Mouse (Mus musculus) embryonic facial prominence, embryonic 13.5 days (tissue): ENCODE measurements around the gene Sqor. TPM values are rescaled to one million over a fixed set of nuclear protein-coding genes. Genes with fewer than 3 reads are reported as not detected.

Source experiments
- ATAC-seq: fragments of 200-750 bp; cut with Nextera tagmentation; 2 replicates; pipeline ENCODE4 v1.8.0; 2017; ENCODE audit warnings: low read depth; ENCODE audit not compliant: insufficient number of reproducible peaks, insufficient read depth, low FRiP score, low TSS enrichment
- H3K27ac ChIP-seq: fragments of 300-500 bp; sonication (generic); 2 replicates; pipeline ENCODE4 v1.5.1; 2015; ENCODE audit warnings: moderate library complexity, mild to moderate bottlenecking, inconsistent platforms
- H3K27me3 ChIP-seq: fragments of 300-500 bp; sonication (generic); 2 replicates; pipeline ENCODE4 v1.6.1; 2015; ENCODE audit warnings: mild to moderate bottlenecking, inconsistent platforms
- H3K36me3 ChIP-seq: fragments of 300-500 bp; sonication (generic); 2 replicates; pipeline ENCODE4 v1.6.1; 2015; ENCODE audit warnings: mild to moderate bottlenecking, inconsistent platforms
- H3K4me1 ChIP-seq: fragments of 300-500 bp; sonication (generic); 2 replicates; pipeline ENCODE4 v1.6.1; 2015; ENCODE audit warnings: inconsistent platforms
- H3K4me2 ChIP-seq: fragments of 300-500 bp; sonication (generic); 2 replicates; pipeline ENCODE4 v1.6.1; 2015; ENCODE audit warnings: moderate library complexity, mild to moderate bottlenecking, inconsistent platforms
- H3K4me3 ChIP-seq: fragments of 300-500 bp; sonication (generic); 2 replicates; pipeline ENCODE4 v1.5.1; 2015; ENCODE audit warnings: mild to moderate bottlenecking, inconsistent platforms
- H3K9ac ChIP-seq: fragments of 300-500 bp; sonication (generic); 2 replicates; pipeline ENCODE4 v1.6.1; 2015; ENCODE audit warnings: mild to moderate bottlenecking, inconsistent platforms
- H3K9me3 ChIP-seq: fragments of 300-500 bp; sonication (generic); 2 replicates; pipeline ENCODE4 v1.6.1; 2016; ENCODE audit warnings: inconsistent platforms
- WGBS: fragments of 180-500 bp; shearing (Covaris S2); methylation state at CpG from one replicate; pipeline ENCODE4 v1.1.7; 2015; ENCODE audit warnings: mixed read lengths; 5-methylcytosine and 5-hydroxymethylcytosine counted together
- polyA plus RNA-seq: library from polyadenylated mRNA; unstranded; fragments of >200 nt; fragmentation: Nextera tagmentation; extraction: Ambion mirVana; gene quantifications from 2 replicates; pipeline ENCODE4 v1.2.1, GENCODE M21; 2015

Sqor gene
- polyA plus RNA-seq = 4.7 and 5.8 TPM in 2 replicates

DNA sequence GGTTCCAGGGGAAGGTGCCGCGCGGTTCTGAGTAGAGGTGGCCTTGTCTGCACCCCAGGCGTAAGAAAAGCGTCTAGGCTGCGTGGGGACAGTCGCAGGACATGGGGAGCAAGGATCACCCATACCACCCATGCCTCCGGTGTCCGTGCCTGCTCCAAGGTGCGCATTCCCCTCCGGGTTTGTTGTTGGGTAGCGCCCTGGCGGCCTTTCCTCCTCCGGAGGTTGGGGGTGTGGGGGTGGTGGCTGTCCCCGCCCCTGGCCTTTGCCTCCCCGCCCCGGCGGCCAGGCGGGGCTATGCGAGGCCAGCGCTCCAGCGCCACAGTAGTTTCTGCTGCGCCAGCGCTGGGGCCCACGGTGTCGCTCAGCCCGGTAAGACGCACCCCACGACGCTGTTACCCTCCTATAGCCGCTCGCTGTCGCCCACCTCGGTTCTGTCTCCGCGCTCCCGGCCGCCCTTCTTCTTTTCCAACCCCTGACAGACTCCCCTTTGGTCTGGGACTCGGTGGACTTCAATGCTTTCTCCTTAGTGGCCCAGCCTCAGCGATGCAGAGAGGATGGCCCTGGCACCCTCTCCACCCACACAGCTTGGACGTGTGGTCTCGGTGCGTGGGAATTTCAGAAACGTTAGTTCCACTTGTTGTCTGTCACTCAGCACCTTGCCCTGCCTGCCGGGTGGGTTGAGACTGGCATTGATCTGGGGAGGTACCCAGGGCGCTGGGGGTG, at the start of gene Sqor:
Gene Sqor (plus strand): TSS at position 167 of the 723 bp plus-strand sequence.
- peak within 1 kb of the TSS; percentile 89 for H3K4me2 ChIP-seq
- no peaks in the 10 kb centered on the region for H3K9me3 ChIP-seq
- H3K4me3 ChIP-seq = peak within 1 kb of the TSS; percentile 47
- H3K36me3 ChIP-seq = no peaks in the 10 kb centered on the region
- no peak within 1 kb of the TSS for H3K27ac ChIP-seq
- H3K9ac ChIP-seq = peak within 1 kb of the TSS; percentile 68
- WGBS = 2% methylated on average over 46 of the region's 46 CpGs
- ATAC-seq = peak; percentile 20; the same call in 1 of the 2 replicates
- H3K27me3 ChIP-seq = peaks cover 43% of the 10 kb centered on the region
- H3K4me1 ChIP-seq = peaks cover 9% of the 10 kb centered on the region

DNA sequence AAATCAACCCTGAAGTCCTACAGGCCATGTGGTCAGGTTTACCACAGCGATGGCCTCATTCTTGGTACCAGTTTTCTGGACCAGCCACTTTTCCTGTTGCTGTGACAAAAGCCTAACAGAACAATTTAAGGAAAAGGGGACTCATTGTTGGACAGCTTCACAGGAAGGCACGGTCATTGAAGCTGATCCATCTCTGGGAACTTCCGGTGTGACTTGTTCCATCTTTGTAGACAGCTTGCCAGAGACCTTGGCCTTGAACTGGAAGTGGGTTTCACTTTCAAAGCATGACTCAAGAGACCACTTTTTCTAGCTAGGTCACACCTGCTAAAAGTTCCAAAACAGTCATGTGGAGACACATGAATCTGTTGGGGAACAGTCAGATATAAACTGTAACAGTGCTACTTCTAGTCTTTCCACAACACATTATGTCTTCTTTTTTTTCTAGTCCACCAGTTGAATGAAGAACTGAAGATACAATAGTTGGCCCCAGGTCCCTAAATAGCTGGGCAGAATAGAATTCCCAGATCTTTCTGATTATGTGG, 48.7 kb upstream of the Sqor start:
- H3K9me3 ChIP-seq = no peaks in the 10 kb centered on the region
- H3K9ac ChIP-seq = no peak overlapping the region
- ATAC-seq = no peak
- H3K4me3 ChIP-seq = no peak overlapping the region
- H3K27ac ChIP-seq = no peak overlapping the region
- H3K4me1 ChIP-seq = no peaks in the 10 kb centered on the region
- no peaks in the 10 kb centered on the region for H3K36me3 ChIP-seq
- 81% methylated on average over 3 of the region's 3 CpGs for WGBS
- H3K27me3 ChIP-seq = no peaks in the 10 kb centered on the region
- H3K4me2 ChIP-seq = no peak overlapping the region

DNA sequence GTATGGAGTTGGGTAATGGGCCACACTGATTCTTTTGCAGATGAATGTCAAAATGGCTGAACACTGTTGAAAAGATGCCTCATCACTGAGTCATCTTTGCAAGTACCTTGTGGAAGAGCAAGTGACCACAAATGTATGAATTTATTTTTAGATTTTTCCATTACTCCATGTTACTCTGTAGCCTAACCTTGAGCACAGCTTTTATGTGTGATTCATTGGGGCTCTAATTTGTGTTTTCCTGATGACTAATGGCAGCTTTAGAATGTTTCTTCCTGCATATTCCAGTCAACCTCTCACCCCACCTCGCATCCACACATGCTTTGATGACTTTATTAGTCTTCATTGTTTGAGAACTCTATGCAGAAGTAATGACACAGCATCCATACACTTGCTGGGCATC, 45.8 kb upstream of the Sqor start:
- Histone ChIP-seq H3K4me1 (no peaks in the 10 kb centered on the region), H3K9me3 (no peaks in the 10 kb centered on the region), H3K27ac (no peak overlapping the region), H3K9ac (no peak overlapping the region), H3K27me3 (no peaks in the 10 kb centered on the region), H3K36me3 (no peaks in the 10 kb centered on the region), H3K4me3 (no peak overlapping the region), H3K4me2 (no peak overlapping the region)
- WGBS = 70% methylated on average over 1 of the region's 1 CpGs
- ATAC-seq = no peak

DNA sequence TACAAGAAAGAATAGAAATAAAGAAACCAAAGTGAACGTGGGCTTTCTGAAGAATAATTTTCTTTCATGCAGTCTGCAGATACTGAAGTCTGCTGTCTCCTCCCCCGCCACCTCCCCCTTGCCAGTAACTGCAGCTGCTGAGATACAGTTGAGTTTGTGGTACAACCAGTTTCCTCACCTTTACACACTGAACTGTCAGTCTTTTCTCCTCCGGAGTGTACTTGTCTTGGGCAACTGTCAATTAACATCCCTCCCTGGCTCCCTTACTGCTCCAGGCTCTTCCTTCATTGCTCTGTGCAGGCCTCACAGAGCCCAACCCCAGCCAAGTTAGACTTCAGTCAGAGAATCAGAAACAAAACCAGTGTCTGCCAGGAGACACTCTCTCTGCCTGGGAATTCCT, 44.5 kb upstream of the Sqor start:
- no peak for ATAC-seq
- no peak overlapping the region for H3K4me3 ChIP-seq
- H3K9me3 ChIP-seq = no peaks in the 10 kb centered on the region
- H3K4me2 ChIP-seq = no peak overlapping the region
- WGBS = 59% methylated on average over 3 of the region's 3 CpGs
- no peaks in the 10 kb centered on the region for H3K27me3 ChIP-seq
- no peaks in the 10 kb centered on the region for H3K36me3 ChIP-seq
- no peaks in the 10 kb centered on the region for H3K4me1 ChIP-seq
- H3K9ac ChIP-seq = no peak overlapping the region
- H3K27ac ChIP-seq = no peak overlapping the region

DNA sequence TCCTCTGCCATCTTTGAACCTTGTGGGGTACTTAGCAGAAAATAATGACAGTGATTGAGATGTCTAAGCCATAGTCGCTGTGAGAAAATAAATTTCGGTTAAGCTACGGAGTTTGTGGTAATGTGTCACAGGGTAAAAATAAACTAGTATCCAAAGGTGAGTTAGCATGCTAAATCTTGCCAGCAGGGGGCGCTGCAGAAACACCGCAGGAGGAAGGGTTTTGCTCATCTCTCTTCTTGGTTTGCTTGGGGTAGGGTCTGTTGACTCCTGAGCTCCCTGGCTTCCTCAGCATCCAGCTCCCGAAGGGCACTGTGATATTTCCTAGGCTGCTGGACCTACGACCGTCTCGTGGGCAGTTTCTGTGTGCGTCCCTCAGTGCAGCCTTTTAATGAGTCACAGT, 39.4 kb upstream of the Sqor start:
- no peaks in the 10 kb centered on the region; the same call in 1 of the 2 replicates for H3K27me3 ChIP-seq
- H3K9ac ChIP-seq = no peak overlapping the region
- no peaks in the 10 kb centered on the region for H3K36me3 ChIP-seq
- H3K4me1 ChIP-seq = no peaks in the 10 kb centered on the region
- H3K9me3 ChIP-seq = no peaks in the 10 kb centered on the region
- no peak for ATAC-seq
- 59% methylated on average over 10 of the region's 10 CpGs for WGBS
- H3K27ac ChIP-seq = no peak overlapping the region
- H3K4me2 ChIP-seq = no peak overlapping the region
- no peak overlapping the region for H3K4me3 ChIP-seq

DNA sequence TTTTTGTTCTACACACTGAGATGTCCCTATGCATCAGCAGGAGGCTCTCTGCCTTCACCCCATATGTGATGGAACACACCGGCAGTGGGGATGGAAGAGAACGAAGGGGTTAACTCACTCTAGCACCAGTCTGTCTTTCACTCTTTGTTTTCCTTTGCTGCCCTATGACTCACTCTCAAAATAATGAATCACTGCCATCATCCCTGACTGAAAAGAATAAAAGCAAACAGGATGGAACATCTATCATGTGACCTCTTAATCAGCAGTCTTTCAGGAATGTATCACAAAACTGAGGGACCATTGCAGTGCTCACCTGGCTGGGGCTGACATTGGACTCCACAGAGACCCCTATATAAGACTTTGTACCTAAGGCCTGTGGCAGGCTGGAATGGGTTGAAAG, 33.6 kb upstream of the Sqor start:
- 76% methylated on average over 2 of the region's 2 CpGs for WGBS
- Histone ChIP-seq H3K4me3 (no peak overlapping the region), H3K4me1 (no peaks in the 10 kb centered on the region), H3K27me3 (peaks cover 26% of the 10 kb centered on the region), H3K4me2 (no peak overlapping the region), H3K9me3 (no peaks in the 10 kb centered on the region), H3K36me3 (no peaks in the 10 kb centered on the region), H3K9ac (no peak overlapping the region), H3K27ac (no peak overlapping the region)
- no peak for ATAC-seq

DNA sequence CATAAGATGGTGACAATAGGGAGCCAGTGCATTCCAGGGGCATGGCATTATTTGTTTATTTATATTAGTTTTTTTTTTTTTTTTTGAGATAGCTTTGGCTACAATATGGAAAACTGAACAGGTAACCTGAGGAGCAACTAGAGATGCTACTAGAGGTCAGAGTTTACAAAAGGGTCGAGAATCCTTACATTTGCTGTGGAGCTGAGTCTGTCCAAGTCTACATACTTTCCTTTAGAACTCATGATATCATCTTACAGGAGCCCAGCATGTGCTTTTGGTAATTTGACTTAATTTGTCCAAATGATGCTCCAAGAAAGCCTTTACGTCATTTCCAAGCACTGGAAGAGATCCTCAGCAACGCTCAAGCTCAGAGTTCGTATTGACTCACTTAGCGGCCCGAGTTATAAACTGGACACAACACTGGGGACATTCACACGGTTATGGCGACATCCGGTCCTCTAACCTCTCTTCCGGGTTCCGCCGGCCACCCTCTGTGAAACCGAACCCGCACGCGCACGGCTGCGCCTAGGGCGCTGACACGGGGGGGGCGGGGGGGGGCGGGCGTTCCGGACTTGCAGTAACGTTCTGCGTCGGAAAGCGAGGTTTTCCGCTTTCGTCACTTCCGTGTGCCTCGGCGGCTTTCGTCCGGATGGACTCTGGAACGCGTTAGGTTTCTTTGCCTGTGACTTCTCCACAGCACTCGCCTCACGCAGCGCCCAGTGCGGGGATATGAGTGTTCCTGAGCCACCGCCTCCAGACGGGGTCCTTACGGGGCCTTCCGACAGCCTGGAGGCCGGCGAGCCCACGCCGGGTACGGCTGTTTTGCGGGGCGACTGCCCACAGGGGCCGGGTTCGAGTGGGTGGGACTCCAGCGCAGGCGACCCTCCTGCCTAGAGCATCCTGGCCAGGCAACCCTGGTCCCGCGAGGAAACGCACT, 26.9 kb upstream of the Sqor start, which contains the start of gene Bloc1s6:
Gene Bloc1s6 (plus strand): TSS at position 610 of the 937 bp plus-strand sequence.
- H3K4me3 ChIP-seq = peak within 1 kb of the TSS; percentile 92
- H3K4me2 ChIP-seq = peak within 1 kb of the TSS; percentile 69
- peaks cover 15% of the 10 kb centered on the region for H3K27me3 ChIP-seq
- peaks cover 3% of the 10 kb centered on the region; the same call in 1 of the 2 replicates for H3K36me3 ChIP-seq
- H3K27ac ChIP-seq = peak within 1 kb of the TSS; percentile 96
- peak within 1 kb of the TSS; percentile 95 for H3K9ac ChIP-seq
- WGBS = under 1% methylated on average over 47 of the region's 59 CpGs
- no peaks in the 10 kb centered on the region for H3K9me3 ChIP-seq
- H3K4me1 ChIP-seq = peaks cover 8% of the 10 kb centered on the region
- ATAC-seq = peak; percentile 91

DNA sequence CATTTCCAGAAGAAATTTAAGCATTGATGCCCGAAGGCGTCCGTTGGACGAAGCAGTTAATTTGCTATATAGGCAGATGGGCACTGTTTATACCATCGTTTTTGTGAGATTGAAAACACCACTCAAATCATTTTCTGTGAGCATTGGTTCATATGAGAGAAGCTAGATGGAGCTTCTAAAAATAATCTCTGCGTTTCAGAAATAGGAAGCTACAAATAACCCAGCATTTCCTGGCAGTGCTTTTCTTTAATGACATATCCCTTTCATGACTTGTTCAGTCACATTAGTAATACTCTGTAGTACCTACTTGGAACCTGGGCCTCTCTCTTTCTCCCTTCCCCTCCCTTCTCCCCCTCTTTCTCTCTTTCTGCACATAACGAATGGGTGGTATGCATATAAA, 26.0 kb upstream of the Sqor start:
- no peak for ATAC-seq
- Histone ChIP-seq H3K36me3 (peaks cover 7% of the 10 kb centered on the region), H3K4me3 (peak overlapping the region; percentile 92), H3K4me1 (peaks cover 8% of the 10 kb centered on the region), H3K9me3 (no peaks in the 10 kb centered on the region), H3K27ac (0 out of 2 replicates have a peak overlapping the region, but pooled peaks have one; percentile 96), H3K9ac (peak overlapping the region; percentile 95), H3K27me3 (peaks cover 15% of the 10 kb centered on the region), H3K4me2 (peak overlapping the region; percentile 69)
- WGBS = 24% methylated on average over 7 of the region's 7 CpGs

DNA sequence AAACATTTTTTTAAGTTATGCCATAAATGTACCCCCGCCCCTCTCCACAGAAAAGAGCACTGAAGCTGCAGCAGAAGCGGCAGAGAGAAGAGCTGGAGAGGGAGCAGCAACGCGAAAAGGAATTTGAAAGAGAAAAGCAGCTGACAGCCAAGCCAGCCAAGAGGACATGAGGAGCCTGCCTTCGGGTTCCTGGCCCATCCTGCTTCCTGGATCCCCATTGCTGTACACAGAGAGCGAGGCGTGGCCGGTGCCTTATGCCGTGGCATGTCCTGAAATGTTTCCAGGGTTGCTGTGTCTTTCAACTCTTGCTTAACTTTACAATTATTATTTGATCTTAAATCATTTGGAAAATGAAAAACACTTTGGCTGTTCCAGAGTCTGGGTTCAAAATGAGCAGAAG, 18.6 kb upstream of the Sqor start:
- 85% methylated on average over 9 of the region's 9 CpGs for WGBS
- Histone ChIP-seq H3K9ac (no peak overlapping the region), H3K36me3 (peaks cover 49% of the 10 kb centered on the region)

DNA sequence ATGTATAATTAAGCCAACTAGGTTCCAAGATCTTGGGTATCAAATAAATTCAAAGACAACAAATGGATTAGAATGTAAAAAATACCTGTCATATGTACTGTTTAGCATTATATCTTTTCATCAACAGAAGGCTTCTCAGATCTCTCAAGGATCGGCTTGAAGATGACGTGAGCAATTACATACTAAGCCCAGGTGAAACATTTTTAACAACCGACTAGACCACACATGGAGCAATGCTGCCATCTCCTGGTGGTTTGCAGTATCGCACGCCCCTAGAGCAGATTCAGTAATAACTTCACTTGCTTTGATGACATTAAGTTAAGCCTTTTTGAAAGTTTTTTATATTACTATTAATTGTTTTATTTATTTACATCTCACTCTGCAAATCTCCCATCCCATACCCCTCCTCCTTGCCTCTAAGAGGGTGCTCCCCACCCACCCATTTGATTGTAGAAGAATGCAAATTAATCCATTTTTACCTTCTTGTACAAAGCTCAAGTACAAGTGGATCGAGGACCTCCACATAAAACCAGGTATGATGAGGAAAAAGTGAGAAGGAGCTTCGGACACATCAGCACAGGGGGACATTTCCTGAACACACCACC, 11.2 kb upstream of the Sqor start:
- 15% methylated on average over 7 of the region's 7 CpGs for whole genome bisulfite sequencing
- no peaks in the 10 kb centered on the region for H3K9me3 ChIP-seq
- H3K4me2 ChIP-seq = no peak overlapping the region
- no peak overlapping the region for H3K27ac ChIP-seq
- no peaks in the 10 kb centered on the region for H3K27me3 ChIP-seq
- H3K4me1 ChIP-seq = 0 out of 2 replicates have a peak, but pooled peaks cover 4% of the 10 kb centered on the region
- peaks cover 6% of the 10 kb centered on the region; the same call in 1 of the 2 replicates for H3K36me3 ChIP-seq
- no peak overlapping the region for H3K9ac ChIP-seq
- no peak for ATAC-seq
- no peak overlapping the region for H3K4me3 ChIP-seq

More for the DNA sequence above, 18.6 kb upstream of the Sqor start:
- ATAC-seq = no peak
- no peaks in the 10 kb centered on the region for H3K9me3 ChIP-seq
- no peaks in the 10 kb centered on the region for H3K4me1 ChIP-seq
- no peak overlapping the region for H3K27ac ChIP-seq
- no peak overlapping the region for H3K4me3 ChIP-seq
- H3K27me3 ChIP-seq = no peaks in the 10 kb centered on the region
- no peak overlapping the region for H3K4me2 ChIP-seq

DNA sequence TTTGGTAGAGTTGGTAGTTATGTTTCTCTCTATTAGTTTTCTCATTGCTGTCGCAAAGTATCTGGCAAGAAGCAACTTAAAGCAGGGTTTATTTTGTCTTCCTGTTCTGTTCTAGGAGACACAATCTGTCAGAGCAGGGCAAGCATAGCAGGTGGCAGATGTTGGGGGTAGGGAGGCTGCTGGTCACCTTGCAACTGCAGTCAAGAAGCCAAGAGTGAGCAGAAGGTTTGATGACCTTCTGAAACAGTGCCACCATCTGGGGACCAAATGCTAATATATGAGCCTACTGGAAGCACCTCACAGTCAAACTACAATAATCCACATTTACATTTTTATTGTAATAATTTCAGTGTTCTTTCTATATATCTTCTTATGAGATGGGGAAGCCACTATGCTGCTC, 5.2 kb upstream of the Sqor start:
- Histone ChIP-seq H3K27ac (no peak overlapping the region), H3K4me1 (peaks cover 4% of the 10 kb centered on the region), H3K4me3 (no peak overlapping the region), H3K9ac (no peak overlapping the region), H3K9me3 (no peaks in the 10 kb centered on the region), H3K4me2 (no peak overlapping the region), H3K27me3 (peaks cover 21% of the 10 kb centered on the region), H3K36me3 (no peaks in the 10 kb centered on the region)
- 100% methylated on average over 1 of the region's 1 CpGs for WGBS
- ATAC-seq = no peak
